Mouse (Mus musculus) heart, adult 2 months (tissue): Measurements from ENCODE around the gene Tiam1. TPM values are rescaled to one million over a fixed set of nuclear protein-coding genes. Genes with fewer than 3 reads are reported as not detected.

ENCODE experiments used
- DNase-seq, 2 experiments: peaks; one replicate each; pipeline ENCODE4 v3.0.0; 2021
- H3K27ac ChIP-seq: fragments of 200-600 bp; 2 replicates; pipeline ENCODE4 v1.8.1; 2022
- H3K27me3 ChIP-seq: fragments of 200-500 bp; 2 replicates; pipeline ENCODE4 v1.6.1; 2012; ENCODE audit warnings: mild to moderate bottlenecking, low read length, inconsistent platforms, mixed read lengths; ENCODE audit not compliant: control insufficient read depth, insufficient read depth
- H3K36me3 ChIP-seq: fragments of 200-500 bp; 2 replicates; pipeline ENCODE4 v1.6.1; 2012; ENCODE audit warnings: low read length, inconsistent platforms; ENCODE audit not compliant: control insufficient read depth, insufficient read depth
- H3K4me1 ChIP-seq: fragments of 200-500 bp; 2 replicates; pipeline ENCODE4 v1.6.1; 2011; ENCODE audit warnings: low read length; ENCODE audit not compliant: control insufficient read depth, insufficient read depth
- H3K4me3 ChIP-seq: fragments of 200-600 bp; 2 replicates; pipeline ENCODE4 v1.8.1; 2022
- H3K79me2 ChIP-seq: fragments of 200-500 bp; replicated peaks from 2 replicates; pipeline ENCODE4 v1.6.1; 2012; ENCODE audit warnings: mild to moderate bottlenecking, inconsistent platforms, low read length, moderate library complexity, mixed read lengths; ENCODE audit not compliant: control insufficient read depth, insufficient read depth
- H3K9ac ChIP-seq: fragments of 200-500 bp; 2 replicates; pipeline ENCODE4 v1.6.1; 2012; ENCODE audit warnings: low read depth, mild to moderate bottlenecking, control low read depth, inconsistent platforms, low read length, mixed read lengths
- CTCF ChIP-seq: fragments of 200-600 bp; IDR thresholded peaks from 2 replicates; pipeline ENCODE4 v1.8.1; 2022; ENCODE audit warnings: antibody characterized with exemption, mild to moderate bottlenecking, moderate library complexity
- EP300 ChIP-seq: fragments of 200-500 bp; IDR thresholded peaks from 2 replicates; pipeline ENCODE4 v1.6.1; 2011; ENCODE audit warnings: low read depth, low read length, control low read depth; ENCODE audit not compliant: insufficient read depth
- POLR2A ChIP-seq: fragments of 200-500 bp; IDR thresholded peaks from 2 replicates; pipeline ENCODE4 v1.6.1; 2011; ENCODE audit warnings: mild to moderate bottlenecking, low read depth, low read length, control low read depth; ENCODE audit not compliant: insufficient read depth
- WGBS: fragments of 180-500 bp; shearing (Covaris S2); methylation state at CpG from one replicate; pipeline ENCODE4 v1.1.7; 2018; 5-methylcytosine and 5-hydroxymethylcytosine counted together
- intact Hi-C: fragments of 180-260 bp; cut with DNase I; formaldehyde crosslinking; loops from one replicate; pipeline ENCODE4 v1.15.1; 2025
- polyA plus RNA-seq: library from polyadenylated mRNA; depleted of rRNA; stranded (reverse); fragments of >200 nt; gene quantifications from 2 replicates; pipeline ENCODE4 v1.2.3, GENCODE M21; 2012
- total RNA-seq, 2 experiments: library from RNA; stranded (reverse); gene quantifications; 2 replicates each; pipeline ENCODE4 v1.2.3; 2021

Tiam1 gene
- total and polyA plus RNA-seq, 3 experiments, result 2.3 to 7.9 (median 4.4) TPM

- H3K36me3 ChIP-seq, result no peaks in the 10 kb centered on the region
- no peaks in the 10 kb centered on the region for H3K4me1 ChIP-seq
- intact Hi-C loops, result no loop called here
- no peak for TF ChIP-seq EP300
- no peak overlapping the region for H3K27ac ChIP-seq
- no peak overlapping the region for H3K4me3 ChIP-seq
- no peaks in the 10 kb centered on the region for H3K79me2 ChIP-seq
- WGBS, result 36% methylated on average over 7 of the region's 7 CpGs
- H3K27me3 ChIP-seq, result no peaks in the 10 kb centered on the region
- no peak for DNase-seq
- no peak overlapping the region for H3K9ac ChIP-seq
Measured at GRCm38 (mm10) chr16:90150126-90150525, 6.6 kb upstream of the Tiam1 start.

- TF ChIP-seq CTCF, result no peak
- no peak for TF ChIP-seq POLR2A
- TF ChIP-seq EP300, result no peak
- no peak for DNase-seq
- H3K79me2 ChIP-seq, result no peaks in the 10 kb centered on the region
- 73% methylated on average over 9 of the region's 9 CpGs for WGBS
- no peak overlapping the region for H3K27ac ChIP-seq
- H3K4me3 ChIP-seq, result no peak overlapping the region
- intact Hi-C loops, result no loop called here
- H3K27me3 ChIP-seq, result no peaks in the 10 kb centered on the region
- no peaks in the 10 kb centered on the region for H3K36me3 ChIP-seq
- H3K9ac ChIP-seq, result no peak overlapping the region
- no peaks in the 10 kb centered on the region for H3K4me1 ChIP-seq
Measured at GRCm38 (mm10) chr16:90149335-90149734, 5.8 kb upstream of the Tiam1 start.

- TF ChIP-seq CTCF, result no peak
- no peak for TF ChIP-seq EP300
- TF ChIP-seq POLR2A, result no peak
- WGBS, result 85% methylated on average over 1 of the region's 1 CpGs
- no peaks in the 10 kb centered on the region for H3K79me2 ChIP-seq
- peaks cover 5% of the 10 kb centered on the region; the same call in 1 of the 2 replicates for H3K27me3 ChIP-seq
- H3K4me3 ChIP-seq, result no peak overlapping the region
- H3K4me1 ChIP-seq, result no peaks in the 10 kb centered on the region
- intact Hi-C loops, result no loop called here
- H3K36me3 ChIP-seq, result no peaks in the 10 kb centered on the region
- no peak for DNase-seq
- H3K9ac ChIP-seq, result no peak overlapping the region
- no peak overlapping the region for H3K27ac ChIP-seq
Measured at GRCm38 (mm10) chr16:90145244-90145643, 1.7 kb upstream of the Tiam1 start.

- H3K27me3 ChIP-seq, result peaks cover 5% of the 10 kb centered on the region; the same call in 1 of the 2 replicates
- 29% methylated on average over 13 of the region's 13 CpGs for WGBS
- intact Hi-C loops, result no loop called here
- no peaks in the 10 kb centered on the region for H3K4me1 ChIP-seq
- DNase-seq, result no peak
- TF ChIP-seq CTCF (no peak), EP300 (no peak), POLR2A (no peak)
- no peaks in the 10 kb centered on the region for H3K36me3 ChIP-seq
- no peak overlapping the region; the same call in 1 of the 2 replicates for H3K4me3 ChIP-seq
- H3K27ac ChIP-seq, result no peak overlapping the region
- no peaks in the 10 kb centered on the region for H3K79me2 ChIP-seq
- H3K9ac ChIP-seq, result no peak overlapping the region
Measured at GRCm38 (mm10) chr16:90144541-90144940, 972 bp upstream of the Tiam1 start.

GRCm38 (mm10) chr16:90143416-90143759 is 181 bp downstream of the Tiam1 start:
- no peaks in the 10 kb centered on the region for H3K79me2 ChIP-seq
- TF ChIP-seq CTCF (no peak), EP300 (no peak), POLR2A (no peak)
- WGBS, result under 1% methylated on average over 21 of the region's 21 CpGs
- peaks cover 5% of the 10 kb centered on the region; the same call in 1 of the 2 replicates for H3K27me3 ChIP-seq
- peak overlapping the region; percentile 50 for H3K4me3 ChIP-seq
- no peak overlapping the region for H3K27ac ChIP-seq
- no peaks in the 10 kb centered on the region for H3K4me1 ChIP-seq
- H3K36me3 ChIP-seq, result no peaks in the 10 kb centered on the region
- no peak for DNase-seq
- peak overlapping the region; percentile 55 for H3K9ac ChIP-seq
- intact Hi-C loops, result no loop called here

GRCm38 (mm10) chr16:90142574-90143415 is 774 bp downstream of the Tiam1 start:
- TF ChIP-seq CTCF (no peak), EP300 (no peak), POLR2A (no peak)
- H3K4me3 ChIP-seq, result peak overlapping the region; percentile 50
- H3K4me1 ChIP-seq, result no peaks in the 10 kb centered on the region
- no peaks in the 10 kb centered on the region for H3K79me2 ChIP-seq
- DNase-seq, result peak; percentile 30 to 55
- peak overlapping the region; percentile 55; the same call in 1 of the 2 replicates for H3K9ac ChIP-seq
- peaks cover 5% of the 10 kb centered on the region; the same call in 1 of the 2 replicates for H3K27me3 ChIP-seq
- H3K27ac ChIP-seq, result no peak overlapping the region
- WGBS, result under 1% methylated on average over 57 of the region's 57 CpGs
- H3K36me3 ChIP-seq, result no peaks in the 10 kb centered on the region
- intact Hi-C loops, result no loop called here
